Mouse (Mus musculus) bone marrow macrophage, adult 2 months (primary cell): ENCODE results near the gene Ltbp1.

Experiments used
- CTCF ChIP-seq: IDR thresholded peaks from 2 replicates; pipeline ENCODE4 v1.5.1; 2012; ENCODE audit warnings: low read depth, mild to moderate bottlenecking, low read length, moderate library complexity
- POLR2A ChIP-seq: IDR thresholded peaks from 2 replicates; pipeline ENCODE4 v1.6.1; 2012; ENCODE audit warnings: mild to moderate bottlenecking, low read depth, low read length, borderline replicate concordance

DNA sequence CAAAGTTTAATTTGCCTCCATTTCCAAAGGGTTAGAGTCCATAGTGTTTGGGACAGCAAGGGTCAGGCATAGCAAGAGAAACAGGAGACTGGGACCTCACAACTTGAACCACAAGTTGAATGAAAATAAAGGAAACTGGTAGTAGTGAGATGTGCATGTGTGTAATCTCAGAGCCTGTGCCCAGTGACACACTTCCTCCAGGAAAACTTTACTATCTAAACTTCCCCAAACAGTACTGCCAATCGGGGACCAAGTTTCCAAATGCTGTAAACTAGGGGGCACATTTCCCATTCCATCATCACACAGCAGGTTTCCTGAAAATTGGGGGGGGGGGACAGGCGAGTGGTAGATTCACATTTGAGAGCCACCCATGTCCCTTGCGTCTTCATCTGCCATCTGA lies 267.1 kb downstream of the Ltbp1 start:
- TF ChIP-seq POLR2A, result no peak
- TF ChIP-seq CTCF, result no peak
